Mouse (Mus musculus) layer of hippocampus, postnatal 14 days (tissue): ENCODE measurements around the gene Rap2b. TPM values are rescaled to one million over a fixed set of nuclear protein-coding genes. Genes with fewer than 3 reads are reported as not detected.

Experiments
- DNase-seq, 2 experiments: peaks; one replicate each; pipeline ENCODE4 v3.0.0; 2021 to 2022; ENCODE audit warnings: low spot score in 2 of 2, mixed read lengths in 1 of 2
- total RNA-seq, 2 experiments: library from RNA; stranded (reverse); gene quantifications; 2 replicates each; pipeline ENCODE4 v1.2.3; 2021

Gene Rap2b
- total RNA-seq, 2 experiments from 2014 or later, result 47.4 to 50.0 TPM

DNA sequence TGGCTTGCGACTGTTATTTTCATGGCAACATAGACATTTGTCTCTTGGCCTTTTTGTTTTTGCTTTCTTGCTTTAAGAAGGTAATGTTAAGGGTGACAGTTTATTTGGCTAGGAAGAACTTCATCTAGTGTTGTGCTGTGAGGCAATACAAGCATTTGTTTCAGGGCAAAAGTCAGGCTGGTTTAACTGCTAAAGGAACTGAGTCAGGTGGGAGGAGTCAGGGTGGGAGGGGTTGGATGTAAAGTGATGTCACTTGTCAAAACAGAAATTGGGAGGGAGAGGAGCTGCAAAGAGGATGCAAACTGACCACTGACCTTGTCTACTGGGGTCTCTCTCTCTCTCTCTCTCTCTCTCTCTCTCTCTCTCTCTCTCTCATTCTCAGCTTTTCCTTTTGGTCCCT is 7.0 kb downstream of the Rap2b start:
- no peak for DNase-seq

- no peak for DNase-seq
Measured at GRCm38 (mm10) chr3:61376001-61376400, 14.6 kb downstream of the Rap2b start.

- DNase-seq, result no peak
Measured at GRCm38 (mm10) chr3:61386368-61386767, 24.9 kb downstream of the Rap2b start.

GRCm38 (mm10) chr3:61391564-61391963 is 30.1 kb downstream of the Rap2b start:
- DNase-seq, result no peak

- DNase-seq, result no peak
Measured at GRCm38 (mm10) chr3:61392881-61393280, 31.4 kb downstream of the Rap2b start.

DNA sequence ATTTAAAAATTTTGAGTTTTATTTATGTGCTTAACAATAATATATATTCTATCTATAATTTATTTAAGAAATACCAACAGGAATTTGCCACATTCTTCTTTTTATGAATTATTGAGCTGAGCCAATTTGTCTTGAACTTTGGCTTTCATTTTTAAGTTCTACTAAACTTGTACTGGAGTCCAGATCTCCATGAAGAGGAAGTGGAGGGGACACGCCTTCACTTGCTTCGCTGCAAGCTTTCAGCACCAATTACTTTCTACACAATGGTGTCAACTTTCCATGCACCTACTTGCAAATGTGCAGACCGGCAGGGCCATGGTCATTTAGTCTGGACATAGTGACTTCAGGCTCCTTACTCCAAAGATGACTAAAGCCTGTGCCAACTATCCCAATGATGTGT is 32.1 kb downstream of the Rap2b start:
- no peak for DNase-seq

- no peak for DNase-seq
Measured at GRCm38 (mm10) chr3:61395382-61395781, 33.9 kb downstream of the Rap2b start.

DNA sequence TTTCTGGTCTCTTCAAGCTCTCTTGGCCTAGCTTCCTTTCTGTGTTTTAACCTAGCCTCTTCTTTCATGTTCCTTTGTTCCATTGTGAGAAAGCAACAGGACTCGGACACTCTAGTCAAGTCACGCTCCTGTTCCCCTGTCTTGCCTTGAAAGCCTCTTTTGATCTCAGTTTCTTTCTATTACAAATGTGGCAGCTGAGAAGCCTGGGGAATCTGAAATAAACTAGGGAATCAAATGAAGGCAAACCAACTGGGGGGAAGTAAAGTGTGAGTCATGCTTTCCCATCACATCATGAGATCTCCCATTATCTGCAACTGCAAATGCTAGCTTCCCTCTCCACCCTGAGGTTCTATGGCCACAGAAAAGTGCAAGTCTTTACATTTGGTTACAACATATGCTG is 35.3 kb downstream of the Rap2b start:
- DNase-seq, result no peak

GRCm38 (mm10) chr3:61400823-61401387 is 39.5 kb downstream of the Rap2b start:
- no peak for DNase-seq

DNA sequence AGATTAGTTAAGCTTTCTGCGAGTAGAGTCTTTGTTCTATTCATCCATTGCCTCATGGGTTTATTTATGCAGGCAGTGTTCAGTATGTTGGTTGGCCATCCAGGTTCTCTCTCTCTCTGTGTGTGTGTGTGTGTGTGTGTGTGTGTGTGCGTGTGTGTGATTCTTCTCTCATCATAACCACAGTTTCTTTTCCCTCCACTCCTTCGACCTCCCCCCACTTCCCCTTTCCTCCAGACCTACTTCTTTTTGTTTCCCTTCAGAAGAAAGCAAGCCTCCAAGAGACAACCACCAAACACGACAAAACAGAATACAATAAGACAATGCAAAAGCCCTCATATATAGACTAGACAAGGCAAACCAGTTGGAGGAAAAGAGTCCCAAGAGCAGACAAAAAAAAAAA is 45.5 kb downstream of the Rap2b start:
- DNase-seq, result no peak

GRCm38 (mm10) chr3:61409683-61410082 is 48.2 kb downstream of the Rap2b start:
- DNase-seq, result no peak

DNA sequence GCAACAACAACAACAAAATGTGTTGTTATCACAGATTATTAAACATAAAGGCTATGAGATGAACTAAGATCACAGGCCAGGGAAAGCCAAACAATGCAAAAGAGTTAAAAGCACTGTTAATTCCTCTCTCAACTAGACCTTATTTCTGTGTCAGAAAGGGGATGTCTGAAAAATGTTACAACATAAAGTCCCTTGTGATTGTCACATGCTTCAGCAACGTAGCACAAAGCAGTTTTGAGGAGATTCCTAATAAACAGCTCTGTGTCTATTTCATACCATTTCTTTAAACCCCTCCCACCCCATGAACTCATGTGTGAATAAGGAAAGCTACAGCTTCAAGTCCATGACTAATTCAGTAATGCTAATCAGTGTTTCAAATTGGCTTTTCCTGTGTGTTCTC is 54.4 kb downstream of the Rap2b start:
- DNase-seq, result no peak

Other genes starting within 250 kb of the Rap2b start
- 1 to 10 TPM; 1.9 to 2.9 TPM for gene B430305J03Rik, start 4.3 kb downstream of the Rap2b start, total RNA-seq